Mouse (Mus musculus): ENCODE data around the gene Fnbp1.

The Fnbp1 gene

GRCm38 (mm10) chr2:31067696-31068245 is 74.0 kb downstream of the Fnbp1 start:
- DNase-seq (ENCODE audit: low spot score): no peak

DNA sequence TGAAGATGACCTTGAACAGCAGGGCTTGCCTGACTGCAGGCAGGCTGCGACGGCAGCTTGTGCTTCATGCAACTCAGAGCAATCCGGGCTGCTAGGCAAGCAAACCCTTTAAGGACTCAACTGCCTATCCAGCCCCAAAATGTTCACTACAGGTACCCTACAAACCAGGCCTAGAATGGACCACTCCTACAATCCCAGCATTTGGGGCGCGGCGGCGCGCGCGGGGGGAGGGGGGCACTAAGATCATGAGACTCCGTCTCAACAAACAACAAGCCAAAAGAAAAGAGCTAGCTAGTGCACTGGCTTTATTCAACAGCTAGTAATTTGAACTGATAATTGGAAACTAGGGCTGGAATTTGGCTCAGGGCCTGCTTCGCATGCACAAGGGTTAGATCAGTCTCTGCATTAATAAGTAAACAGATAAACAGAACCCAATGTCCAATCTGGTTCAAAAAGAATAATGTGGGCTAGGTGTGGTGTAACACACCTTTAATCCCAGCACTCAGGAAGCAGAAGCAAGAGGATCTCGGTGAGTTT is 74.7 kb downstream of the Fnbp1 start:
- DNase-seq (ENCODE audit: low spot score): no peak

GRCm38 (mm10) chr2:31066019-31066789 is 75.6 kb downstream of the Fnbp1 start:
- no peak for DNase-seq (ENCODE audit: low spot score)

- no peak for DNase-seq (ENCODE audit: low spot score)
These were observed 79.8 kb downstream of the Fnbp1 start for GRCm38 (mm10) chr2:31061868-31062628.

DNA sequence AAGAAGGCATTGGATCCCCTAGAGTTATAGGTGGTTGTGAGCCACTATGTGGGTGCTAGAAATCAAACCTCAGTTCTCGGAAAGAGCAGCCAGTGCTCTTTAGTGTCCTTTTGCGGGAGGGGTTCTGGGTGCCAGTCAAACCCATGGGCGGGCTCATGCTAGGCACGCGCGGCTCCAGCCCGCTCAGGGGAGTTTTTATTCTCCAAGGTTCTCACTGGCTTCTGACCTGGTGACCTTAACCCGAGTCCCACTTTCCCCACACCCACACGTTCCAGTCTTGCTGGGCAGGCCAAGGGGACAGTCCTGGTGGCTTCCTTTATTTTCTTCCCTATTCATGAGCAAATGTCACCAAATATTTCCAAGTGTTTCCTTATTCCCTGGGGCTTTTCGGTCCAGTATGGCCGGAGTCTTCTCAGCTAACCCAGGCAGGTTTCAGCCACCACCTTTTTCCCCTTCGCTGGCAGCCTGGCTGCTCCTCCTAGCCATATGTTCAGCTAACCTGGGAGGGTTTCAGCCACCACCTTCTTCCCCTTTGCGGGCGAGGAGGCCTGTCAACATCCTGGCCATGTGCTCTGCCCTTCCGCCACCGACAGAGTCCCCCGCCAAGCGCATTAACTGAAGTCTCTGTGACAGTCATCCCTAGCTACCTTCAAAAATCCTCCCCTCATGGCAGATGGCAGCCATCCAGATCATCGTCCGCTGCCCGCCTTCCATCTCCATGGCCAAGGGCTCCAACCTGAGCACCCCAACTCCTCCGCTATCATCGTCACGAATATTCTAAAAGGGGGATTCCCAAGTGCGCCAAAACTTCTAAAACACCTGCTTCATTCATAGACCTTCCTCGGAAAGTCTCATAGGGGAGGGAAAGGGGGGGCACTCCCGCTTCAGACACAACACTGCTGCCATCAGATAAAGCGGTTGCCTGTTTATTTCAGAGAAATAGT is 80.7 kb downstream of the Fnbp1 start:
- DNase-seq (ENCODE audit: low spot score): no peak

DNA sequence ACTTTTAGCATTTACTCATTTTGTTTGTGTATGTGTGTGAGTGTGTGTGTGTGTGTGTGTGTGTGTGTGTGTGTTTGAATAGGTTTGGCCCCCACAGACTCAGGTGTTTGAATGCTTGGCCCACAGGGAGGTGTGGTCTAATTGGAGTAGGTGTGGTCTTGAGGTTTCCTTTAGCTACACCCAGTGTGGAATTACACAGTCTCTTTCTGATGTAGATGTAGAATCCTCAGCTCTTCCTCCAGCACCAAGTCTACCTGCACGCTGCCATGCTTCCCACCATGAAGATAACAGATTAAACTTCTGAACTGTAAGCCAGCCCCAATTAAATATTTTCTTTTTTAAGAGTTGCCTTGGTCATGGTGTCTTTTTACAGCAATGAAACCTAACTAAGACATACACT is 81.5 kb downstream of the Fnbp1 start:
- DNase-seq (ENCODE audit: low spot score): no peak

DNA sequence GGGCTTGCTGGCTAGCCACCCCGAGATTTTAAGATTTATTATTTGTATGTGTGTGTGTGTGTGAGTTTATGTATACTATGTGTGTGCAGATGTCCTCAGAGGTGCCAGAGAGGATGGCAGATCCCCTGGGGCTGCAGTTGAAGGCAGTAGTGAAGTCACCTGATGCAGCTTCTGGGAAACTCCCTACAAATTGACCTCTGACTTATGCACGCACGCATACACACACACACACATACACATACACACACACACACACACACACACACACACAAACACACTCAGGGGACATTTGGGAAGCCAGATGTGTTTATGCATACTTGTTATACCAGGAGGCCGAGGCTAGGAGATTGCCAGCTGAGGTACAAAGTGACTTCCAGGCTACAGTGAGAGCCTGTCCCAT is 83.4 kb downstream of the Fnbp1 start:
- DNase-seq (ENCODE audit: low spot score): no peak

GRCm38 (mm10) chr2:31057549-31058177 is 84.1 kb downstream of the Fnbp1 start:
- no peak for DNase-seq (ENCODE audit: low spot score)

GRCm38 (mm10) chr2:31056070-31056469 is 85.7 kb downstream of the Fnbp1 start:
- no peak for DNase-seq (ENCODE audit: low spot score)

DNA sequence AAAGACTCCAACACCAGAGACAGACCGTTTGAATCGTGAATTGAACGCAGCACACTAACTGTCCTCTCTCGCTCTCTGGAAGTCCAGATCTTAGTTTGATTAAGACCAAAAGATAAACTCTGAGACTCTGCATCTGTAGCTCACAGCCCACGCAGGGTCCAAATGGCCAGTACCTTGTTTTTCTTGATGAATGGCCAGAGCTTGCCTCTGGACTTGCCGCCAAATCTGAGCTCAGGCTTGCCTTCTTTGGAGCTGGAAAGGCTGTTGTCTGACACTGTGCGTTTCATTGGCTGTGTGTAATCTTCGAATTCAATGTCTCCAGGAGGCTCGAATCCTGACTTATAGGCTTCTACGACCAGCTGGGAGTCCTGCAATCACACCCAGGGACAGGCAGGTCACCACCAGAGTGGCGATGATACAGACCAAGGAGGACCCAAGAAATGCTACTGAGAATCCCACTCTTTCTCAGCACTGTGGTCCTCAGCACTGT is 87.9 kb downstream of the Fnbp1 start:
- no peak for DNase-seq (ENCODE audit: low spot score)

- DNase-seq (ENCODE audit: low spot score): no peak
These were observed 88.4 kb downstream of the Fnbp1 start for GRCm38 (mm10) chr2:31053426-31053825.

DNA sequence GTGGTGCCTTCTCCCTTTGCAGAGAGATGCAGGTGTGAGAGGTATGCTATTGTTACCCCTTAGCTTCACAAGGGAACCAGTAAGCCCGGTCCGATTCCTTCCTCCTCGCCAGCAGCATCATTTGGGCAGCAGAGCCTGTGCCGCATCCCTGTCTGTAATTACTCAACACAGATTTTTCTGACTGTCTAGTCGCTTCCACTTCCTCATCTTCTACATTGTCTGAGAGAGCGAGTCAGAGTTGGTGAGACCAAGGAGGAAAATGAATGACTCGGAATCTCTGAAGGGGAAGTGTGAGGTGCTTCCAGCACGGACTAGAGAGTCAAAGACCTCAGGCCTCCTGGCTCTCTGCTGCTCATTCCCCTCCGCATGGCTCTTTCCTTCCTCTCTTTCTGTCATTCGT is 89.4 kb downstream of the Fnbp1 start:
- no peak for DNase-seq (ENCODE audit: low spot score)

GRCm38 (mm10) chr2:31048037-31048436 is 93.8 kb downstream of the Fnbp1 start:
- DNase-seq (ENCODE audit: low spot score): no peak

DNA sequence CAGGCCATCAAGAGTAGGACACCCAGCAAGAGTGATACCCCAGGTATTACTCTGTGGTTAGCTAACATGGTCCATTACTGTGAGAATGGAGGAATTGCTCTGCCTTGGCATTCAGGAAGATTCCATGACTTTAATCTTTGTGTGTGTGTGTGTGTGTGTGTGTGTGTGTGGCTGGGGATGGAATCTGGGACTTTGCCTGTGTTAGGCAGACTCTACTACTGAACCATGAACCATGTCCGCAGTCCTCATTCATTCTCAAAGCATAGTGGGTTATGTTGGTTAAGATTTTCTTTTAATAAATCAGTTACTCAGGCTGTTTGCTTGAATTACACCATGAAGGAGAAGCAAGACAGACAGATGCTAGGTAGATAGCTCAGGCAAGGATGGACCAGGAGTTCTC is 98.0 kb downstream of the Fnbp1 start:
- DNase-seq (ENCODE audit: low spot score): no peak

- DNase-seq (ENCODE audit: low spot score): no peak
These were observed 98.9 kb downstream of the Fnbp1 start for GRCm38 (mm10) chr2:31042881-31043280.

DNA sequence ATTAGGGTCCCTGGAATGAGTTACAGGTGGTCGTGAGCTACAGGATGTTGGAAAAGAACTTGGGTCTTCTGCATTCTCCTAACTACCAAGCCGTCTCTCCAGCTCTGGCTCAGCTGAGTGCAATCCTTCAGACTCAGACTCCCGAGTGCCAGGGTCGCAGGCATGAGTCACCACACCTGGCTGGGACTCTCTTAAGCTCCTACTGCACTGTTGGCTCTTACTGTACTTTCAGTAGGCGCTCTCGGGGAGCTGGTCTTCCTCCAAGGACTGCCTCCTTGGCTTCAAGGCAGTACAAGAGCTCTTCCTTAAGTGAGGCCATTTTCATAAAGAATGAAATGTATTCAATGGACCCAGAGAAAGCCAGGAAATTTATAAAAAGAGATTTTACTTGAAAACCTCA is 100.4 kb downstream of the Fnbp1 start:
- no peak for DNase-seq (ENCODE audit: low spot score)

- no peak for DNase-seq (ENCODE audit: low spot score)
These were observed 101.3 kb downstream of the Fnbp1 start for GRCm38 (mm10) chr2:31040487-31040886.

DNA sequence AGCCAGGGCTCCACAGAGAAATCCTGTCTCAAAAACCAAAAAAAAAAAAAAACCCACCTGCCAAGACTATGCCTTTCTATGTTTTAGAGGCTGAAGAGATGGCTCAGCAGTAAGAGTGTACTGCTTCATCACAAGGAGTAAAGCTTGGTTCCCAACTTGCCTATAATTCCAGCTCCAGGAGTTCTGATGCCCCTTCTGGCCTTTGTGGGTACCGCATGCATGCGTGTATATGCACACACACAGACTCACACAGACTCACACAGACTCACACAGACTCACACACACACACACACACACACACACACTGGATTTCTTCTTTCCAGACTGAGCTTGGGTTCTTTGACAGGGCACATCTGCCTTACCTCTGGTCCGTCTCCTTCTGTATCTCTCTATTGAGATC is 101.8 kb downstream of the Fnbp1 start:
- DNase-seq (ENCODE audit: low spot score): no peak

GRCm38 (mm10) chr2:31036811-31037210 is 105.0 kb downstream of the Fnbp1 start:
- DNase-seq (ENCODE audit: low spot score): no peak

GRCm38 (mm10) chr2:31031972-31032371 is 109.8 kb downstream of the Fnbp1 start:
- DNase-seq (ENCODE audit: low spot score): no peak

DNA sequence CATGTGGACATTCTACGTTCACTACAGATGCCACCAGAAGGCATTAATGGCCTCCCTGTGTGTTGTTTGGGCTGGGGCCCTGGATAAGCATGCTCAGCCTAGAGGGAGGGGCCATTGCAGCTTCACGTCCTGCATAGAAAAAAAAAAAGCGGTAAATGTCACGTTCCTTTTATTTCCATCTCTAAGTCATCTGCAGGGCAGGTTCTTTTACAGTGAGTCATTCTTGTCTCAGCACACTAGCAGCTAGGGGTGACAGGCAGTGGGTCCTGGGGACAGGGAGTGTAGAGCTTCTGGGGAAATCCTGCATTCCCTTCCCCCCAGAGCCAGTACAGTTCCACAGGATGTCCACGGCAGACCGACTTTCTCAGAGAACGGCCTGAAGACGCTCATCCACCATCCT is 115.2 kb downstream of the Fnbp1 start:
- DNase-seq (ENCODE audit: low spot score): no peak
